Mouse (Mus musculus) spleen, adult 2 months (tissue): ENCODE results near the gene Six3. TPM values are rescaled to one million over a fixed set of nuclear protein-coding genes. Genes with fewer than 3 reads are reported as not detected.

Experiments used
- DNase-seq, 2 experiments: peaks; one replicate each; pipeline versions ENCODE4 v3.0.0 to v3.0.0-alpha.2; 2012 to 2021; ENCODE audit warnings: low spot score in 2 of 2, low read depth in 1 of 2
- H3K27ac ChIP-seq: fragments of 200-500 bp; 2 replicates; pipeline ENCODE4 v1.5.1; 2012; ENCODE audit warnings: low read length, inconsistent platforms; ENCODE audit not compliant: insufficient read depth
- H3K27me3 ChIP-seq: fragments of 200-500 bp; 2 replicates; pipeline ENCODE4 v1.6.1; 2012; ENCODE audit warnings: mild to moderate bottlenecking, moderate library complexity, low read length, inconsistent platforms; ENCODE audit not compliant: control insufficient read depth, insufficient read depth
- H3K36me3 ChIP-seq: fragments of 200-500 bp; 2 replicates; pipeline ENCODE4 v1.6.1; 2012; ENCODE audit warnings: mild to moderate bottlenecking, low read length, inconsistent platforms; ENCODE audit not compliant: control insufficient read depth, insufficient read depth
- H3K4me1 ChIP-seq: fragments of 200-500 bp; 2 replicates; pipeline ENCODE4 v1.6.1; 2011; ENCODE audit warnings: inconsistent platforms; ENCODE audit not compliant: control insufficient read depth, insufficient read depth, insufficient read length
- H3K4me3 ChIP-seq: fragments of 200-500 bp; 2 replicates; pipeline ENCODE4 v1.5.1; 2011; ENCODE audit warnings: mild to moderate bottlenecking, inconsistent platforms; ENCODE audit not compliant: insufficient read depth, insufficient read length; ENCODE audit errors: extremely low read depth
- CTCF ChIP-seq: fragments of 200-500 bp; IDR thresholded peaks from 2 replicates; pipeline ENCODE4 v1.5.1; 2011; ENCODE audit warnings: mild to moderate bottlenecking, inconsistent platforms; ENCODE audit not compliant: insufficient read depth, insufficient read length, insufficient replicate concordance; ENCODE audit errors: extremely low read depth
- POLR2A ChIP-seq: fragments of 200-500 bp; IDR thresholded peaks from 2 replicates; pipeline ENCODE4 v1.6.1; 2011; ENCODE audit warnings: low read depth, low read length, inconsistent platforms
- WGBS: fragments of 180-500 bp; shearing (Covaris S2); methylation state at CpG from one replicate; pipeline ENCODE4 v1.1.7; 2018; 5-methylcytosine and 5-hydroxymethylcytosine counted together
- polyA plus RNA-seq: library from polyadenylated mRNA; depleted of rRNA; stranded (reverse); fragments of >200 nt; gene quantifications from 2 replicates; pipeline ENCODE4 v1.2.3, GENCODE M21; 2012

Gene Six3
- polyA plus RNA-seq, 1 experiment, result 0.13 TPM

- TF ChIP-seq CTCF, result no peak
- TF ChIP-seq POLR2A, result no peak
- H3K36me3 ChIP-seq, result no peaks in the 10 kb centered on the region
- no peaks in the 10 kb centered on the region for H3K4me1 ChIP-seq
- H3K27me3 ChIP-seq, result peaks cover 16% of the 10 kb centered on the region
- no peak overlapping the region for H3K27ac ChIP-seq
- no peak for DNase-seq
- no peak overlapping the region for H3K4me3 ChIP-seq
- 9% methylated on average over 41 of the region's 41 CpGs for WGBS
Measured at GRCm38 (mm10) chr17:85607556-85608365, 5.6 kb upstream of the Six3 start.

- H3K4me3 ChIP-seq, result no peak overlapping the region
- TF ChIP-seq POLR2A (no peak), CTCF (no peak)
- 7% methylated on average over 42 of the region's 42 CpGs for WGBS
- peaks cover 20% of the 10 kb centered on the region for H3K27me3 ChIP-seq
- H3K4me1 ChIP-seq, result no peaks in the 10 kb centered on the region
- DNase-seq, result no peak
- no peaks in the 10 kb centered on the region for H3K36me3 ChIP-seq
- no peak overlapping the region for H3K27ac ChIP-seq
Measured at GRCm38 (mm10) chr17:85608366-85609093, 4.9 kb upstream of the Six3 start.

GRCm38 (mm10) chr17:85609094-85609425, 4.3 kb upstream of the Six3 start:
- TF ChIP-seq CTCF, result no peak
- no peak for TF ChIP-seq POLR2A
- H3K4me3 ChIP-seq, result no peak overlapping the region

GRCm38 (mm10) chr17:85609621-85610392, 3.6 kb upstream of the Six3 start:
- H3K4me1 ChIP-seq, result no peaks in the 10 kb centered on the region
- H3K27ac ChIP-seq, result no peak overlapping the region
- no peak overlapping the region for H3K4me3 ChIP-seq
- DNase-seq, result no peak
- whole genome bisulfite sequencing, result 9% methylated on average over 13 of the region's 13 CpGs
- H3K36me3 ChIP-seq, result no peaks in the 10 kb centered on the region
- H3K27me3 ChIP-seq, result peaks cover 25% of the 10 kb centered on the region
- TF ChIP-seq CTCF (no peak), POLR2A (no peak)

More at GRCm38 (mm10) chr17:85609094-85609425, 4.3 kb upstream of the Six3 start:
- H3K4me1 ChIP-seq, result no peaks in the 10 kb centered on the region
- peaks cover 20% of the 10 kb centered on the region for H3K27me3 ChIP-seq
- no peaks in the 10 kb centered on the region for H3K36me3 ChIP-seq
- 6% methylated on average over 13 of the region's 13 CpGs for WGBS
- H3K27ac ChIP-seq, result no peak overlapping the region
- no peak for DNase-seq

- no peak for DNase-seq
Measured at GRCm38 (mm10) chr17:85610393-85611115, 2.9 kb upstream of the Six3 start.

More at GRCm38 (mm10) chr17:85610393-85611115, 2.9 kb upstream of the Six3 start:
- TF ChIP-seq CTCF (no peak), POLR2A (no peak)
- no peaks in the 10 kb centered on the region for H3K36me3 ChIP-seq
- 10% methylated on average over 11 of the region's 11 CpGs for WGBS
- no peak overlapping the region for H3K27ac ChIP-seq
- H3K27me3 ChIP-seq, result peaks cover 29% of the 10 kb centered on the region
- H3K4me3 ChIP-seq, result no peak overlapping the region
- no peaks in the 10 kb centered on the region for H3K4me1 ChIP-seq
